Mouse (Mus musculus): ENCODE data around the gene 4933424G06Rik.

DNA sequence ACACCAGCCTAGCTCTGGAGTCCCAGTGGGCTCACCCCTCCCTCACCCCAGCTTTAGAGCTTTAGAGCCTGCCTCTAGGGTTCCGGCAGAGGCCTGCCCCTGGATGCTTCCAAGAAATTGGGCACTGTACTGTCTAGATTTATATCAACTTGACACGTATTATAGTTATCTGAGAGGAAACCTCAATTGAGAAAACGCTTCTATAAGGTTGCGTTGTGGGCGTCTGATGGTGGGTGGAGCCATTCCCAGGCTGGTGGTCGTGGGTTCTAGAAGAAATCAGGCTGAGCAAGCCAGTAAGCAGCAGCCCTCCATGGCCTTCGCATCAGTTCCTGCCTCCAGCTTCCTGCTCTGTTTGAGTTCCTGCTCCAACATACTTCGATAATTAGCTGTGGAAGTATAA, 51.1 kb downstream of the 4933424G06Rik start:
- TF ChIP-seq CTCF (IDR thresholded peaks at IDR 0.05; ENCODE audit: extremely low read depth, insufficient read depth, low read length), result no peak
- TF ChIP-seq POLR2A (IDR thresholded peaks at IDR 0.05; ENCODE audit: extremely low read depth, insufficient read depth, low read length), result no peak
